Mouse (Mus musculus) lung, postnatal 0 days (tissue): ENCODE measurements at regions not wholly inside any gene's neighbourhood (a gene's known extent, or its start where the extent isn't known, plus 50 kb on each side); places are given as distances from the start of the nearest gene placed in this dataset.

Experiments
- ATAC-seq: fragments of 200-750 bp; cut with Nextera tagmentation; 2 replicates; pipeline ENCODE4 v1.8.0; 2017; ENCODE audit warnings: moderate library complexity
- DNase-seq: peaks from one replicate; pipeline ENCODE4 v3.0.0-alpha.2; 2016; ENCODE audit warnings: low spot score
- H3K27ac ChIP-seq: fragments of 300-500 bp; sonication (generic); 2 replicates; pipeline ENCODE4 v1.5.1; 2014; ENCODE audit warnings: antibody characterized with exemption, mild to moderate bottlenecking, low read length, mixed read lengths
- H3K27me3 ChIP-seq: fragments of 300-500 bp; sonication (generic); replicated peaks from 2 replicates; pipeline ENCODE4 v1.6.1; 2014; ENCODE audit warnings: low read length, mixed read lengths; ENCODE audit not compliant: insufficient read depth
- H3K36me3 ChIP-seq: fragments of 300-500 bp; sonication (generic); 2 replicates; pipeline ENCODE4 v1.6.1; 2014; ENCODE audit warnings: low read length, mixed read lengths; ENCODE audit not compliant: insufficient read depth
- H3K4me1 ChIP-seq: fragments of 300-500 bp; sonication (generic); 2 replicates; pipeline ENCODE4 v1.6.1; 2014; ENCODE audit warnings: antibody characterized with exemption, low read depth, low read length, mixed read lengths; ENCODE audit not compliant: insufficient read depth
- H3K4me2 ChIP-seq: fragments of 300-500 bp; sonication (generic); replicated peaks from 2 replicates; pipeline ENCODE4 v1.6.1; 2014; ENCODE audit warnings: low read depth, mild to moderate bottlenecking, low read length, moderate library complexity, mixed read lengths
- H3K4me3 ChIP-seq: fragments of 300-500 bp; sonication (generic); 2 replicates; pipeline ENCODE4 v1.5.1; 2014; ENCODE audit warnings: low read depth, low read length
- H3K9ac ChIP-seq: fragments of 300-500 bp; sonication (generic); replicated peaks from 2 replicates; pipeline ENCODE4 v1.6.1; 2014; ENCODE audit warnings: low read depth, mild to moderate bottlenecking
- H3K9me3 ChIP-seq: fragments of 300-500 bp; sonication (generic); 2 replicates; pipeline ENCODE4 v1.6.1; 2016; ENCODE audit warnings: low read length, mixed read lengths
- CTCF ChIP-seq: IDR thresholded peaks from 2 replicates; pipeline ENCODE4 v1.5.1; 2016; ENCODE audit warnings: antibody characterized with exemption, mild to moderate bottlenecking
- EP300 ChIP-seq: IDR thresholded peaks from 2 replicates; pipeline ENCODE4 v1.6.1; 2016; ENCODE audit warnings: antibody characterized with exemption, mild to moderate bottlenecking, control low read depth
- WGBS: fragments of 180-500 bp; shearing (Covaris S2); extraction: QIAGEN DNeasy Blood & Tissue Kit; methylation state at CpG from one replicate; pipeline ENCODE4 v1.1.7; 2014; 5-methylcytosine and 5-hydroxymethylcytosine counted together

DNA sequence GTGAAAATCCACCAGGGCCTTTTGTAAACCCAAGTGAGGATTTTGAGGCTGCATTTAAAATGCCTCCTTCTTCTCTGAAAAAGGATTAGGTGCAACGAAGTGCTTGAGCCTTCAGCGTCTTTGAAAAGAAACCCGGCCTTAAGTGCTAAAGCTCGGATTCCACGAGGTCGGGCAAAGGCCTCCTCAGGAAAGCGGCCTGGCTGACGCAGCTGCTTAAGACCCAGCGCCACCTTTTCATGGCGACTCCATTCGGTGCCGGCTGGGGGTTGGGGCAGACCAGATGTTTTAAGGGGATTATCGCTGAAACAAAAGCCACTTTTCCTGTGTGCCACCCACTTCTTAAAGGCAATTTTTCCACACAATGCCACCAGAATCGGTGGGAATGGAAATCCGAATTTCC is 61.6 kb upstream of the 4932438H23Rik start:
- no peaks in the 10 kb centered on the region for H3K4me1 ChIP-seq
- H3K4me3 ChIP-seq, result no peak overlapping the region
- no peak overlapping the region for H3K27ac ChIP-seq
- WGBS, result 40% methylated on average over 15 of the region's 15 CpGs
- H3K4me2 ChIP-seq, result no peak overlapping the region
- DNase-seq (no peak), ATAC-seq (no peak)
- H3K27me3 ChIP-seq, result no peaks in the 10 kb centered on the region
- no peaks in the 10 kb centered on the region for H3K36me3 ChIP-seq
- no peaks in the 10 kb centered on the region for H3K9me3 ChIP-seq
- no peak overlapping the region for H3K9ac ChIP-seq
- no peak for TF ChIP-seq CTCF
- TF ChIP-seq EP300, result no peak

DNA sequence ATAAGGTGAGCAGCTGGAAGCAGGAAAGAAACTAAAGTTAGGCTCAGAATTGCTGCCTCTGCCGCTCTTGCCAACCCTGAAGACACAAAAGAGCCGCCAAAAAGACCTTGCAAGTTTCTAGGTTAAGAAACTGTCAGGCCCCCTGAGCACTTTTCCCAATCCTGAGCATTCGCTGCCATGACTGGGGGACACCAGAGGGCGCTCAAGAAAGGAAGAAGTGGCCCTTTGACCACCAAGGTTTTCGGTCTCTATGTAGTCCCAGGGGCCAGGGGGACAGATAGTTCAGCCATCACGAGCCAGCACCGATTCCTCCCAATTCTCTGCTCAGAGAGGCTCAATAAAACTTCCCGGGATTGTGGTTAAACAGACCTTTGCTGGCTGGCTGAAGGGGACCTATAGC is 64.6 kb upstream of the Olig2 start:
- Histone ChIP-seq H3K4me2 (no peak overlapping the region), H3K9ac (no peak overlapping the region), H3K27me3 (no peaks in the 10 kb centered on the region), H3K36me3 (no peaks in the 10 kb centered on the region), H3K4me3 (no peak overlapping the region), H3K27ac (no peak overlapping the region), H3K4me1 (no peaks in the 10 kb centered on the region), H3K9me3 (no peaks in the 10 kb centered on the region)
- TF ChIP-seq CTCF (peak; percentile 66), EP300 (no peak)
- ATAC-seq (no peak), DNase-seq (no peak)
- WGBS, result 13% methylated on average over 8 of the region's 8 CpGs

DNA sequence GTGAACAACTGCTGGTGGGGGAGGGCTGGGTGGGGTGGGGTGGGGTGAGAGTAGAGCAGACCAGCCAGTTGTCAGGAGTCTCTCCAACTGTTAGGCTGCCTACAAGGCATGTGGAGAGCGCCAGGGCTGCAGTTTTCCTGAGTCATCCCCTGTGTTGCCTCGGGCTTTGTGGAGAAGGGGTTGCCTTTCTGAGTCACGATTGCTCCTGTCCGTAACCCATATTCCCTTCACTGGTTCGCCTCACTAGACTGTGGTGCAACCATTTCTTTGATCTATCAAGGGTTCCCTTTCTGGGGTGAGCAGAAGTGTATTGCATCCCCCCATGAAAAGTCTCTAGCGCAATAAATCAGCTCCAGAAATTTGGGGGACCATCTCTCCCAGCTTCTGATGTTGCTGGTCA is 63.6 kb upstream of the Olig2 start:
- no peak overlapping the region for H3K4me3 ChIP-seq
- no peak overlapping the region for H3K27ac ChIP-seq
- no peaks in the 10 kb centered on the region for H3K36me3 ChIP-seq
- no peaks in the 10 kb centered on the region for H3K4me1 ChIP-seq
- no peak overlapping the region for H3K9ac ChIP-seq
- H3K27me3 ChIP-seq, result no peaks in the 10 kb centered on the region
- ATAC-seq (no peak), DNase-seq (no peak)
- 53% methylated on average over 6 of the region's 6 CpGs for WGBS
- H3K4me2 ChIP-seq, result no peak overlapping the region
- no peaks in the 10 kb centered on the region for H3K9me3 ChIP-seq
- TF ChIP-seq CTCF, result no peak

DNA sequence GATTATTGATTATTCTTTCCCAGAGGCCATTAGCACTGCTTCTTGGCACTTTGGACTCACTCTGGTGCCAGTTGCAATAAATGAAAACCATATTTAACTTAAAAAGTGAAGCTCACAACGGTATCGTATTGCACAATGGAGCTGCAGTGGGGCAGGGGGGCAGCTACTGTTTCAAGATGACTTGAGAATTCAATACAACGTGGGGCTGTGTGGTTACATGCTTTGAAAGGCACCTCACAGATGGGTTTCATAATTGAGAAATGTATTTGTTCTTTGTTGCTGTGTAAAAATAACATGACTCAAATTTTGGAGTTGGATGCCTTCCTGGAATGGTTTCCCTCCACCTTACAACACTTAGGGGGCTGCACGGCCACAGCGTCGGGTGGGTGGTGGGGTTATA is 62.9 kb upstream of the Olig2 start:
- Histone ChIP-seq H3K36me3 (no peaks in the 10 kb centered on the region), H3K27me3 (no peaks in the 10 kb centered on the region), H3K9me3 (no peaks in the 10 kb centered on the region), H3K4me2 (no peak overlapping the region), H3K9ac (no peak overlapping the region), H3K4me3 (no peak overlapping the region), H3K27ac (no peak overlapping the region), H3K4me1 (no peaks in the 10 kb centered on the region)
- DNase-seq (no peak), ATAC-seq (no peak)
- 74% methylated on average over 6 of the region's 6 CpGs for WGBS
- TF ChIP-seq EP300 (no peak), CTCF (no peak)

DNA sequence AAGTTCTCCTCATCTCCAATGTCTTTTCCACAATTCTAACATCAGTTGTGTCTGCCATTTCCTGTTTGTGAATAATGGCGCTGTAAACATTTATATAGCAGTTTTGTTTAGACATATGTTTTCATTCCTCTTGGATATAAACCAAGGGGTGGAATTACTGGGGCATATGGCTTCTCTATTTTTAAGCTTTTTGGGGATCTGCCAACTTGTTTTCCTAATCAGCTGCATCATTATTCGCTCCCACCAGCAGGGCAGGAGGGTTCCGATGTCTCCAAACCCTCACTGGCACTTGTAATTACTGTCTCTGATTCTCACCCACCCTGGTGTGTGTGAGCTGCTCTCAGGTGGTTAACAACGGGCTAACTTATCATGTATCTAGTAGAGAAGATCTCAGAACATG is 59.4 kb upstream of the Olig2 start:
- Histone ChIP-seq H3K9me3 (no peaks in the 10 kb centered on the region), H3K27ac (no peak overlapping the region), H3K4me2 (no peak overlapping the region), H3K9ac (no peak overlapping the region), H3K36me3 (no peaks in the 10 kb centered on the region), H3K4me1 (no peaks in the 10 kb centered on the region), H3K27me3 (no peaks in the 10 kb centered on the region; the same call in 1 of the 2 replicates), H3K4me3 (no peak overlapping the region)
- DNase-seq (no peak), ATAC-seq (no peak)
- 53% methylated on average over 4 of the region's 4 CpGs for WGBS
- TF ChIP-seq CTCF, result no peak
- no peak for TF ChIP-seq EP300

DNA sequence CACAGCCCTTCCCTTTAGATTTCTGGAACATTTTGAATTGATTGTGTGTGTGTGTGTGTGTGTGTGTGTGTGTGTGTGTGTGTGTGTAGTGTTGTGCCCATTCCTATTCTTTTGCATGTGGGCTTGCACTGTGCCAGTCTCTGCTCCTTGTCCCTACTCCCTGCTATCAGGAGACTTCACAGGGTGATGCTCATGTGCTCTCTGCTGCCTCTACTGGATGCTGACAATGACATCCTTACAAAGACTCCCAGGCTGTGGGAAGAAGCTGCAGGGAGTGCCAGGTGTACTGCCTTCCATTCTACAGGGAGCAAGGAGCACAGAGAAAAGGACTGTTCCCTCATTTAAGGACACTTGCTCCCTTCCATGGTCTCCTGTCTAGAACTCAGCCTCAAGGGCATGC is 58.4 kb upstream of the Olig2 start:
- DNase-seq (peak; percentile 22), ATAC-seq (no peak)
- H3K4me2 ChIP-seq, result no peak overlapping the region
- H3K9me3 ChIP-seq, result no peaks in the 10 kb centered on the region
- H3K27ac ChIP-seq, result no peak overlapping the region
- no peaks in the 10 kb centered on the region; the same call in 1 of the 2 replicates for H3K27me3 ChIP-seq
- peak; percentile 67 for TF ChIP-seq CTCF
- TF ChIP-seq EP300, result no peak
- H3K4me1 ChIP-seq, result no peaks in the 10 kb centered on the region
- no peak overlapping the region for H3K9ac ChIP-seq
- no peak overlapping the region for H3K4me3 ChIP-seq
- no peaks in the 10 kb centered on the region for H3K36me3 ChIP-seq

DNA sequence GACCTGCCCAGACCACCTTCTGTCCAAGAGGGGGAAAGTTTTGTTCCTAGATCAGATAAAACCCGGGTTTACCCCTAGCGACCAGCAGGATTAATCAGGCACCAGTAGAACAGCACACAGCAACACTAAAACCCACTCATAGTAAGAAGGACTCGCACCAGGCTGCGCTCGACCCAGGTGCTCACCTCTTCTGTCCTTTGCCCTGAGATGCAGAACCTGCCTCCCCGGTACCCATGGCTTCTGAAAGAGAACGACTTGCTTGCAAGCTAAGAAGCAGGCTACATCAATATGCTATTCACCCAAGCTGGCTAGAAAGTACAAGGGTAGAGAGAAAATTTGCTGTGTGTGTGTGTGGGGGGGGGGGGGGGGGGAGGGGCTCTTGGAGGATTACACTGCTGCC is 56.9 kb upstream of the Olig2 start:
- no peaks in the 10 kb centered on the region for H3K9me3 ChIP-seq
- no peak overlapping the region for H3K4me2 ChIP-seq
- H3K9ac ChIP-seq, result no peak overlapping the region
- no peaks in the 10 kb centered on the region for H3K36me3 ChIP-seq
- H3K4me1 ChIP-seq, result no peaks in the 10 kb centered on the region
- no peaks in the 10 kb centered on the region; the same call in 1 of the 2 replicates for H3K27me3 ChIP-seq
- no peak for TF ChIP-seq CTCF
- no peak for TF ChIP-seq EP300
- DNase-seq (no peak), ATAC-seq (no peak)
- H3K27ac ChIP-seq, result no peak overlapping the region
- 38% methylated on average over 7 of the region's 7 CpGs for WGBS
- no peak overlapping the region for H3K4me3 ChIP-seq
